Mouse (Mus musculus) layer of hippocampus, adult 2 months (tissue): ENCODE results near the gene Ugt1a5. TPM values are rescaled to one million over a fixed set of nuclear protein-coding genes. Genes with fewer than 3 reads are reported as not detected.

Source experiments
- DNase-seq, 2 experiments: peaks; one replicate each; pipeline ENCODE4 v3.0.0; 2022; ENCODE audit warnings: low spot score in 2 of 2
- H3K27ac ChIP-seq: fragments of 200-600 bp; 2 replicates; pipeline ENCODE4 v1.8.1; 2022
- H3K4me3 ChIP-seq: fragments of 200-600 bp; 2 replicates; pipeline ENCODE4 v1.8.1; 2022; ENCODE audit warnings: mild to moderate bottlenecking
- CTCF ChIP-seq: fragments of 200-600 bp; conservative IDR thresholded peaks from 2 replicates; pipeline ENCODE4 v1.8.1; 2022; ENCODE audit warnings: antibody characterized with exemption, mild to moderate bottlenecking, moderate library complexity
- total RNA-seq, 2 experiments: library from RNA; stranded (reverse); gene quantifications; 2 replicates each; pipeline ENCODE4 v1.2.3; 2021

Gene Ugt1a5
- total RNA-seq, 2 experiments from 2014 or later = 0.44 TPM; not detected in 1

DNA sequence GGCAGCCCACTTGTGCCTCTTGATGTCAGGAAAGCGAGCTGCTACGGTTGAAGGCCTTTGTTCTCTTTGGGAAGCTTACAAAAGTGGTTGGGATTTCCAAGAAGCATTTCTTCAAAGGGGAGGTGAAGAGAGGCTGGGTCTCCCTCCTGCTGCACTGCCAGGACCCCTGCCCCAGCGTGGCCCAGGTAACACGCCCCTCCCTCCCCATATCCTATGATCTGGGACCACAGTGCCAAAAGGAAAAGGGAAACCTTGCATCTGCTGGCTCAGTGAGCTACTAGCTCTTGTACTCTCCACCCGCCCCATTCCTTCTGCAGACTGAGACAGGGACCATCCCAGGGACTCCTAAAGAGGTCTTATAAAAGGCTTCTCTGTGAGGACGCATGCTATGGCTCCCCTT is 91.9 kb downstream of the Ugt1a5 start:
- TF ChIP-seq CTCF = no peak
- no peak for DNase-seq

DNA sequence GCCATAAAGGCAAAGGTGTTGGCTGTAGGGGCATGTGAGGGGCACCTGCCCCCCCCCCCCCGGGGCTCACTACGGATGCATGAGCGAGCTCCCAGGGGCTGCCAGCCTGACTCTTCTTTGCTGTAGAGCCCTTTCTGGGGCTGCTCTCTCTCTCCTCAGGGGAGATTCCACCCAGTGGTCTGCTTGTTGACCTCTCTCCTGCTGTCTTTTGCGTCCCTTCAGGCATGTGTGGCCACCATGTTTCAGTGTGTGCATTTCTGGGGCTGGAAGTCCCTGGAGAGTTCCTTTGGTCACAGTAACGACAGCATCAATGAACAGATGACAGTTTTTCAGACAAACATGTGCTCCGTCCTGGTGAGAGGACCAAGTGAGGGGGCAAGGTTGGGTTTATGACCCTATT is 92.5 kb downstream of the Ugt1a5 start:
- Histone ChIP-seq H3K4me3 (no peak overlapping the region), H3K27ac (no peak overlapping the region)
- DNase-seq = no peak
- TF ChIP-seq CTCF = no peak

More for the DNA sequence above, 91.9 kb downstream of the Ugt1a5 start:
- H3K4me3 ChIP-seq = no peak overlapping the region
- no peak overlapping the region for H3K27ac ChIP-seq

DNA sequence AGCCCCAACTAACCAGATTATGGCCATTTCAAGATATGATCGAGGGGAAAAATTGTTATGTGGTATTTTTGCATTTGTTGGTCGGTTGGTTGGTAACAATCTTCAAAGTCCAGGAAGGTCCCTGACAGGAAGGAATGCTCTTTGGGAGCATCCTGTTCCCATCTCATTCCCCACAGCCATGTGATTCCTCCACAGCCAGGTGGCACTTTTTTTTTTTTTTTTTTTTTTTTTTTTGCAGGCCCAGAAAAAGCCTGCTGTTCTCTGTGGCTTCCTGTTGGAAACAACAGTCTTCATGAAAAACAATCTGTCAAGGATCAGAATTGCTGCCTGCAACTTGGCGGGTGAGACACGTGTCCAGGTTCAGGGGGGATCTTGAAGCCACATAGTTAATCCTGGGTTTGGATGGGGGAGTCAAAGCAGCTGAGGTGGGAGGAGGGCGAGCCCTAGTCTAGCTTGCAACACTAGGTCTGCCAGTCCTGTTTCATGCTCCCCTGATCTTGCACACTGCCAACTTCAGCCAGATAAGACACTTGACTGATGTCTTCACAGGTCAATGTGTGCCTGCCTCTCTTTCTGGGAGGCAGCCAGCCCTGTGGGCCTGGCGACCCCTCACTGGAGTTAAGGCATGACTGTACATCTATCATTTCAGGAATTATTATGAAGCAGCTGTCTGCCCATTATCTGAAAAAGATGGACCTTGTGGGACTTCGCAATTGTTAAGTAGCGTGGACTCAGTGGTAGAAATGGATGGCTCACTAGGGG is 93.2 kb downstream of the Ugt1a5 start:
- Histone ChIP-seq H3K4me3 (no peak overlapping the region), H3K27ac (no peak overlapping the region)
- no peak for DNase-seq
- peak; percentile 9; the same call in 1 of the 2 replicates for TF ChIP-seq CTCF

DNA sequence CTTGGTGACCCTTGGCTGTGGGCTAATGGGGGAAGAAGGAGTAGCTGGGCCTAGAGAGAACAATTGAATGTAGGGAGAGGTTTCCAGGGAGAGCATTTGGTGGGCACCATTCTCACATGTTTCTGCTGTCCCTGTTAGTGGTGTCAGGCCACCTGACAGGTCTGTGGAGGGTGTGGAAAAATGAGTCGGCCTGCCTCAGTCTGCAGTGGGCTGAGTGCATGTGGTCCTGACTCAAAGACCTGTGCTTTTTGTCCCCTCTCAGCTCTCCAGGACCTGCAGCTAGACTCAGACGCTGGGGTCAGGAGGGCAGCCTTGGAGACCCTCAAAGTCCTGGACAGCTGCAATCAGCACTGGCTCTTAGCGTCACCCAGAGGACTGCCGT is 93.8 kb downstream of the Ugt1a5 start:
- no peak for TF ChIP-seq CTCF
- Histone ChIP-seq H3K4me3 (no peak overlapping the region), H3K27ac (no peak overlapping the region)
- no peak for DNase-seq

DNA sequence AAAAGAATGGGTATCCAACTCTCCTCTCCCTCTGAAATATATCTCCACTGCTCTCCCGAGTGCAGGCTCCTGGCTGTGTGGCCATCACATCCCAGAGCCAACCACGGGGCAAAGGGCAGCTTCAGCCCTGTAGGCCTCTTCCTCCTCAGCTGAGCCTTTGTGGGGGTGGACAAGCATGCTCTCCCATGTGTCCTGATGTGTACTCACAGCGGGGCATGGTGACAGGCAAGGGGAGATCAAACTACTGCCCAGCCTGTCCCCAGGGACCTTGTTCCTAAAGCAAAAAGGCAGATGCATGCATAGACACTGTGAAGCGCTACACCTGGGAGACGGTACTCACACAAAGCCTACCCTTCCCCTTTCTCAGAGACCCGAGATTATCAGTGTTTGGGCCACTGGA is 94.3 kb downstream of the Ugt1a5 start:
- H3K4me3 ChIP-seq = no peak overlapping the region
- H3K27ac ChIP-seq = no peak overlapping the region
- TF ChIP-seq CTCF = no peak
- no peak for DNase-seq

DNA sequence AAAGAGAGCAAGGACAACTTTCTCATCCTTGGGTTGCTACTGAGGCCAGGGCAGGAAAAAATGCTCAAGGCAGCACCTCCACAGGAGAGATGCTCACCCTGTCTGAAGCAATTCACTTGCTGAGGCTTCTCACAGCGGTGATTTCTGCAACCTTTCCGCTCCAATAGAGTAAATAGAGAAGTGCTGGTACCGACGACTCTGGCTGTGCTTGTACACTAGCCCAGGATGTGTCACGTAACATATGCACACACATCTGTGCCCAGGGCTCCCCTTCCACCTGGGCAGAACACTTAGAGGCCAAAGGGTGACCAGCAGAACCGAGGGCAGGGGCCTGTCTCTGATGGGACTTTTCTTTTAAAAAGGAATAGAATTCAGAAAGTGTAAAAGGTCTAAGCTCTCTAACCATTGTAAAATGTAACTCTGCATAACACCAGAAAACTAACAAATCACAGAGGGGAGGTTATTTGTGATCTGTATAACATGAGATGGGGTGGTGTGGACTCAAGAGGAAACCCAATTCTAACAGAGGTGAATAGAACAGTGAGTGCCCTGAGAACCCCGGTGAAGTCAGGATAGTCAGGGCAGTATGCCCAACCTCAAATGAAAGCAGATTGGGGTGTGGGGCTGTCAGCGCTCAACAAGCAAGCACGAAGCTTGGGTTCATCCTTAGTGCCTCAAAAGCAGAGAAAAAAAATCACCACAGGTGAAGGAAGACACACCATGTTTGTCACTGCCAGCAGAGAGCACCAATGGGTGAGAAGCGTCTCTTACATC is 95.0 kb downstream of the Ugt1a5 start:
- no peak for TF ChIP-seq CTCF
- DNase-seq = no peak
- H3K27ac ChIP-seq = no peak overlapping the region

DNA sequence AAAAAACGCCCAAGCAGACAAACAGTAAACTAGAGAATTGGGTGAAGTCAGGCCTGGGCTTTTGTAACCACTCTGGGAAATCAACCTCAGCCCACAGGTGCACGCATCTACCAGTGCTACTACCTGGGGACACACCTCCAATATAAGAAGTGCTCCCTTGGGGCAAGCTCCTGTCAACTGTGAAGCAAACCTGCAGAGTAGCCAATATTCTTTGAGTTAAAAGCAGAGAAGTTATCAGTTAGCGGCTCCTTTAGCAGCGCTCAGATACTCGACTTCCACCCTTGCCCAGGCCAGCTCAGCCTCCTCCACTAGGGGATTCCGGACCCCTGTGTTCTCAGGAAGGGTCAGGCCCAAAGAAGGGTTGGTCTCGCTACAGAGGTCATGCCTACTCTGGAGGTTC is 95.9 kb downstream of the Ugt1a5 start:
- no peak for TF ChIP-seq CTCF
- H3K4me3 ChIP-seq = no peak overlapping the region
- no peak overlapping the region for H3K27ac ChIP-seq
- no peak for DNase-seq

More for the DNA sequence above, 95.0 kb downstream of the Ugt1a5 start:
- no peak overlapping the region for H3K4me3 ChIP-seq

DNA sequence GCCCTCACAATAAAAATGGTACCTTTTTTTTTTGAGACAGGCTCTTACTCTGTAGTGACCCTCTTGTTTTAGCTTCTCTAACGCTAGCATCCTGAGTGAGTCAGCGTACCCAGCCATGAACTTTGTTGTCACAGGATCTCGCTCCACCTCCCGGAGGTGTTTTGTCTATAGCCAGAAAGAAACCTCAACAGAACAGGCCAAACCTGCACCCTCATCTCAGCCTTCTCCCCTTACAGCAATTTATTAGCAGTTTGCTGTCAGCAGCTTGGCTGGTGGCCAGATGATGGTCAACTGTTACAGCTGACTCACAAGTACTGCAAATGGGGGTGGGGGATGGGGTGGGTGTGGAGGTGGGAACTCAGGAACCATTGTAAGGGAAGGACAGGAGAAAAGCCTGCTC is 96.4 kb downstream of the Ugt1a5 start:
- TF ChIP-seq CTCF = no peak
- no peak for DNase-seq
- H3K27ac ChIP-seq = no peak overlapping the region

DNA sequence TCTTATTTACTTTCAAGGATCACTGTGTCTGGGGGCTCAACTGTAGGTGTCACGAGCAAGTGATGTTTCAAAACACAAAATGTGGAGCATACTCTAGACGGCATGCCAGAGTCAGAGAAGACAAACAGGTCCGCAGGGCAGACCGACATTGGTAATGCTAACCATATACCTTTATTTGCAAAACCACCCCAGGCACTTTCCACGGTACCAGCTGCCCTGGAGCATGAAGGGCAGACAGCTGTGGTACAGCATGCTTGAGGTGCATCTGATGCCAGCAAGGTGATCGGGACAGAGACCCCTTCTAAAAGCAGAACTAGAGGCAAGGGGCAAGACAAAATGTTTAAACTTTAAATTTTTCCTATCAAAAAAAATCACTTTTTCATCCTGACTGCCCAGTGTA is 97.1 kb downstream of the Ugt1a5 start:
- no peak for DNase-seq
- H3K4me3 ChIP-seq = no peak overlapping the region
- TF ChIP-seq CTCF = no peak
- no peak overlapping the region for H3K27ac ChIP-seq

More for the DNA sequence above, 96.4 kb downstream of the Ugt1a5 start:
- H3K4me3 ChIP-seq = no peak overlapping the region

DNA sequence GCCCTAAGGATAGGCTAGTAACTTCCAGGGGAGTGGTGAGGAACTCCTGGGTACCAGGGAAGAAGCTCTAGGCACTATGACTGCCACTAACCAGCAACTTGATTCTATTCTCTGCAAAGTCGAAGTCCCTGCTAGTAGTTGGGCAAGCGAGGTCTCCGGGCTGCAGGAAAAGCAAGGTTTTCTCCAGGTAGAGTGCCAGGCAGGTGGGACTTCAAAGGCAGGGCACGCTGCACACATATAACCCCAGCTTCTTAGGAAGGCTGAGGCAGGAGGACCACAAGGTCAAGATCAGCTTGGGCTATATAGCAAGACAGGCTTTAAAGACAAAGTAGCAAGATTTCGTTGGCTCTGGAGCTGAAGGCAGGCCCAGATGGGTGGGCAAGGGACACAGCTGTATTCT is 98.0 kb downstream of the Ugt1a5 start:
- DNase-seq = no peak
- Histone ChIP-seq H3K4me3 (no peak overlapping the region), H3K27ac (no peak overlapping the region)
- TF ChIP-seq CTCF = no peak

DNA sequence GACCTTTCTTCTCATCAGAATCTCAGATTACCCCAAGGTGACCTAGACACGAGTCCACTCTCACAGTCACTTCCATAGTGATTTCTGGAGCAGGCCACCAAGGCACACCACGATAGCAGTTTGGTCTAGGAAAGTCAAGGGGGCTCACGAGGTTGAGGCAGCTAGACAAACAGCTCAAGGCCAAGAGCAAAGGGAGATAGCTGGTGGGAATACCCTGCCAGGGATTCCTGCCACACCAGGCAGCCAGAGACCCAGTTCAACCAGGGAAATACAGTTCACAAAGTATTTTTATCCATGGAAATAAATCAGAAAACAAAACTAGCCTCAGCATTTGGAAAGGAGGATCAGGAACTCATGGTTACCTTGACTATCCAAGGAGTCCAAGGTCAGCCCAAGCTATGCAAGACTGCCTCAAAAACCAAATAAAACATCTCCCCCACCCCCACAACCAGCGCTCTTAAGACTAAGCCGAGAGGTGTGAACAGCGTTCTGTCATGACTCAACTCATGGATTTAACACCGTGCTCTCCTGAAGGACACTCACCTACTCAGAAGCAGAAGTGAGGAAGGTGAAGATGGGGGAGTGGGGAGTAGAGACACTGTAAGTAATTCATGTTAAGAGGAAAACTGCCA is 98.5 kb downstream of the Ugt1a5 start:
- no peak for TF ChIP-seq CTCF
- no peak overlapping the region for H3K4me3 ChIP-seq
- no peak overlapping the region for H3K27ac ChIP-seq
- DNase-seq = no peak

DNA sequence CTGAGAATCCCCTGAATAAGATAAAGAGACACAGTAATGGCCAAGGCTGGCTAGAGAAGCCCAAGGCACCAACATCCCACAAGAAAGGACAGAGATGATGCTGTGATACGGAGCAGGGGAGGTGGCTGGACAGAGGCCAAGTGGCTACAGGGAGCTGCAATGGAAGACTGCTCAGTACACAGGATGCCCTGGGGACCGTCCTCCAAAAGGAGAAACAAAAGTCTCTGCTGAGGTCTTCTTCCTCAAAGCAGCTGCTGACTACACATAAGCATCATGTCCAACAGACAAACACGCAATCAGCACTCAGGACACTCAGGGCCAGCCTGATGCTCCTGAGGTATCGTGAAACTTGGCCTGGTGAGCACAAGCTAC is 99.0 kb downstream of the Ugt1a5 start:
- Histone ChIP-seq H3K27ac (no peak overlapping the region), H3K4me3 (no peak overlapping the region)
- no peak for TF ChIP-seq CTCF
- DNase-seq = no peak

DNA sequence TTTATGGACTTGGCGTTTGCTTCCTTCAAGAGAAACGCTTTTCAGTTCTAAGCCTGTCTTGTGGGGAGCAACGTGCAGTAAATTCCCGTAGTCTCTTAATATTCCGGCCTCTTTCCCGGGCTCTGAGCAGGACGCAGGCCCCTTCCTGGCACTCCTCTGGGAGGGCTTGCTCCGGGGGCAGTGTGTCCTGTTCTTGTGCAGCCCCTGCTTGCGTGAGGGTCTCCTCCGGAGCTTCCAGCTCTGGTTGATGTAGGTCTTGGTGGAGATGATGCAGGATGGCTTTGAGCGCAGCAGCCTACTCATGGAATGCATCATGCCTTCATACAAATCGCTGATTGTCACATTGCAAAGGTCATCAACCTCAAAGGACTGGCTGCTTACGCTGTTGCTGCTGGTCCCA is 100.3 kb downstream of the Ugt1a5 start:
- DNase-seq = no peak
- H3K27ac ChIP-seq = no peak overlapping the region
- no peak for TF ChIP-seq CTCF
- H3K4me3 ChIP-seq = no peak overlapping the region
